Mouse (Mus musculus) hematopoietic stem cell, adult 5-6 weeks (primary cell): ENCODE results near the gene Olfr157. TPM values are rescaled to one million over a fixed set of nuclear protein-coding genes. Genes with fewer than 3 reads are reported as not detected.

Experiments
- ATAC-seq, 2 experiments: fragments of 125-278 bp in 1 of 2; replicated peaks in 1 of 2; 2 replicates each; pipeline ENCODE4 v1.8.0; 2016 to 2017; ENCODE audit warnings: inconsistent platforms in 2 of 2, mild to moderate bottlenecking in 2 of 2, moderate number of reproducible peaks in 2 of 2, low read depth in 1 of 2, moderate TSS enrichment in 1 of 2; ENCODE audit not compliant: low FRiP score in 2 of 2, poor library complexity in 2 of 2, severe bottlenecking in 2 of 2, insufficient read depth in 1 of 2, low TSS enrichment in 1 of 2
- total RNA-seq: library from RNA; stranded (forward); fragments of 172-1452, 232-1000 nt; gene quantifications from 2 replicates; pipeline ENCODE4 v1.2.3, GENCODE M21; 2017

Gene Olfr157
- total RNA-seq = not detected in 2 replicates

DNA sequence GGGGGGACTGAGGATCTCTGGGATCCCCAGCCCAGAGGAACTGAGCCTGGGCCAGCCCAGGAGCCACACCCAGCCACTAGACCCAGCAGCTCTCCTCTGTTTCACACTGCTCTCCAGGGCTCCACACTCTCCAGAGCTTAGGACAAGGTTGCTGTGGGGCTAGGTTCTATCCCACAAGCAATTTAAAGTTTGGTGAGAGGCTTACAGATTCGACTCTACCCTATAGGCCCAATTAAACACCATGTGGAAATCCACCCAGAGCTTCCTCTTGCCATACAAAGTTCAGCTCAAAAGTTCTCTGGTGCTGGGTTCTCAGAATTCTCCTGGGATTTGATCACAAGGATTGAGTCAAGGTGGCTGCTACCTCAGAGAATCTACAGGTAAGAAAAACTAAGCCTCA is at the start of gene Olfr157:
Gene Olfr157, minus strand, starts transcription at position 101 of the 400 bp plus-strand sequence.
- no peak for ATAC-seq

DNA sequence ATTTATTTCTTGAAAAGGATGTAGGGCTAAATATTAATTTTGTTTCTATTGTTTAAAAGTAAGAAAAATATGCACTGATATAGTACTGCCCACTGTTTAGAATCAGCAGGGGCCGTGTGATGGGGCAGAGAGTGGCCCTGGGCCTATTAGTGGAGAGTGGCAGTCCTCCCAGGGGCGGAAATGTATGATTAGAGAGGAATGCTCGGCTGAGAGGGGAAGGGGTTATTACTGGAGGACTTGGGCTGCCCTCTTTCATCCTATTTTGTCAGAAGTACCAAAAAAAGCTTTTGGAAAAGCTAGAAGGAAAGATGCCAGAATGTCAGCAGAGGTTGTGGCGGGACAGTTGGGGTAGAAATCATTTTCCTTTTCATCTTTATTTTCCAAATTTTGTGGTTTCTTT is 44.2 kb upstream of the Olfr157 start:
- no peak for ATAC-seq

DNA sequence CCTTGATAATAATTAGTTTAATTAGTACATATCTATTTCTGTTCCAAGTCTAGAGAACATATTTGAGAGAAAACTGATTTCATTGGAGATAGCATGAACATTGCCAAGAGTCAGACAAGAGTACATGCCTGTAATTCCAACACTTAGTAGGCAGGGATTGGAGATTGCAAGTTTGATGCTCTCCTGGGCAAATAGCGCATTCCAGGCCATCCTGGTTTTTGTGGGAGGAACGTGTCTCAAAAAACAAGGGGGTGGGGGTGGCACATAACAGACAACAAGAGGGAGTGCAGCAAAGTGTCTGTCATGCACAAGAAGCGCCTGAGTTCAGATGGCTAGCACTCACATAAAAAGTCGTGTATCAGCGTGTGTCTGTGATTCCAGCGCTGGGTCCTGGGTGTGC is 39.6 kb upstream of the Olfr157 start:
- no peak for ATAC-seq

DNA sequence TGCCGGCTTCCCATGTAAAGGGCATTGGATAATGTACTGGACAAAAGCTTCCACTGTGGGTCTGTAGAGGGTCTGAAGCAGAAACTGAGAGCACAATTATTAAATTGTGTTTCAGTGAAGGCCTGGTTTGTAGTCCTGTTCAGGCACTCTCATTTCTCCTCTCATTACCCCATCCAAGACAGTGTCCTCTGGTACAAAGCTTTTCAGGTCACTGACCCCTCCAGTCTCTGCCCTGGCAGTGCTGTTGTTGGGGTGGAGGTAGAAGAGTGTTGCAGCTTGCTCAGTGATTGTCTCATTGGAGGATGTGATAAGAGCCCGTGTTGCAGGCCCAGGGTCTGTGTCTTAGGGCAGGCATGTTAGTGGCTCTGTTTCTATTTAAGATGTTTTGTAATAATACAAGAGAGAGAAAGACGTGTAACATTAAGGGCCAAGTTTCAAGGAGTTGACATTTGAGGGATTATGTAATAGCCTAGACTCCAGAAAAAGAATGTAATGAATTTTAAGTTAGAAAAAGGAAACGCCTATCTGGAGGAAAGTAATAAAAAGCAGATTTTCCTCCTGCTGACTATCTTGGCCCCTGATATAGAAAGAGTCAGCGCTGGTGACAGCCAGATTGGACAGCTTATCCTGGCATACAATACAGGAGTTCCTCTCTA is 38.2 kb upstream of the Olfr157 start:
- ATAC-seq = no peak

DNA sequence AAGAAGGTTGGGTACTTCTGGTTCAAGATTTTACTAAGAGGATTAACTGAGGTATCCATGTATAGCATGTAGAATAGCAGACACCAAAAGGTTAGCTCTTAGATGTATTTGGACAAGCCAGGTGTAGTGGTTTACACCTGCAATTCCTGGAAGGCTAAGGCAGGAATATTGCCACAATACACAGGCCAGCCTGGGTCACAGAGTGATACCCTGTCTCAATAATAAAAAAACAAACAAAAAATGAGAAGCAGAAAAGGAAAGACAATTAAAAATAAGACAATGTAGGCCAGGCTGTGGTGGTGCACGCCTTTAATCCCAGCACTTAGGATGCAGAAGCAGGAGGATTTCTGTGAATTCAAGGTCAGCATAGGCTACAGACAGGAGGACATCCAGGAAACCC is 37.2 kb upstream of the Olfr157 start:
- no peak for ATAC-seq

DNA sequence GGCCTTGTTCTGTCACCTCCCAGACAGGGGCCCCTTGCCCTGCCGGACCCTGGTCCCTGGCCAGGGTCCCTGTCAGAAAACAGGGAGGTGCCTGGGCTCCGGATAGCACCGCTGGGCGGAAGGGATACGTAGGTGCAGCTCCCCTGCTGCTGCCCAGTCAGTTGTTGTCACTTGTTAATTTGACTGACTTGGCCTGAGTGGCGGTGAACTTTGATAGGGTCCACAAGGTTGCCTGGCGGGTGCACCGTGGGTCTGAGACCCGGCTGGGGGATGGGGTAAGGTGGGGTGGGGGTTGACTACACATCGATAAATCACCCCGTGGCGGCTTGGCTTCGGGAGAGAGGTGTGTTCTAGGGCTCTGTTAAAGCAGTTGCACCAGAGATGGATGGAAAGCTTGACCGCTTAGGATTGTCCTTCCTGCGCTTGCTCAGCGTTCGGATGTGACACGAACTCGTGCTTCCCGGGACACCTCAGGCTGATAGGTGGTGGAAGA is 36.0 kb upstream of the Olfr157 start:
- peak in 1 of 2 experiments; percentile 8; a peak in 1 of 4 replicates for ATAC-seq

DNA sequence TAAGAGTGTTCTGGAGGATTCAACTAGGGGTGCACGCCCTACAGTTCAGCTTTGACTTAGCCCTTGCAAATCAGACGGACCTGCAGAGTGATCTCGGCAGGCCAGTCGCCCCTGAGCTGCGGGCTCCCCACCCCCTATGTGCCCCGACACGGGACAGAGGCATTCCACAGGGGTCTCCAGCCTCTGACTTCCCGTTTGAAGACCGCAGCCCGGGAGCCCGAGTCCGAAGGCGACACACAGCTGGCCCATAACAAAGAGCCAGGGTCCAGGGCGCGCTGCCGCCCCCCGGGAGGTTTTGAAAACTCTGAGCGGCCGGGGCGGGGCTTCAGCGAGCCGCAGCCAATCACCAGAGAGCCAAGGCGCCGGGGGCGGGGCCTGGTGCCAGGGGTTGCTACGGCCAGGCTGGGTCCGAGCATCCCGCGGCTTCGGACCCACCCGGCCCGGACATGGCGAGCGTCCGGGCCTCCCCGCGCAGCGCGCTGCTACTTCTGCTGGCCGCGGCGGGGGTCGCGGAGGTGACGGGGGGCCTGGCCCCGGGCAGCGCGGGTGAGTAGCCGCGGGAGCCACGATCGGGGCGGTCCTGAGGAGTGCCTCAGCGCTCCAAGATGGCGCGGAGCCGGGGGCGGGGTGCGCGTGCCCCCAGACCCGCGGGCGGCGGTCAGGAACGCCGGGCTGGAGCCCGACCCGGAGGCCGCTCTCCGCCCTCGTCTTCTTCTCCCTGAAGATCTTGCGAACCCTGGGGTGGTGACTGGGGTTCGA is 35.3 kb upstream of the Olfr157 start, which contains the start of gene Reck:
Gene Reck, plus strand, starts transcription at position 371 of the 759 bp plus-strand sequence.
- peak; percentile 61 to 79 for ATAC-seq

DNA sequence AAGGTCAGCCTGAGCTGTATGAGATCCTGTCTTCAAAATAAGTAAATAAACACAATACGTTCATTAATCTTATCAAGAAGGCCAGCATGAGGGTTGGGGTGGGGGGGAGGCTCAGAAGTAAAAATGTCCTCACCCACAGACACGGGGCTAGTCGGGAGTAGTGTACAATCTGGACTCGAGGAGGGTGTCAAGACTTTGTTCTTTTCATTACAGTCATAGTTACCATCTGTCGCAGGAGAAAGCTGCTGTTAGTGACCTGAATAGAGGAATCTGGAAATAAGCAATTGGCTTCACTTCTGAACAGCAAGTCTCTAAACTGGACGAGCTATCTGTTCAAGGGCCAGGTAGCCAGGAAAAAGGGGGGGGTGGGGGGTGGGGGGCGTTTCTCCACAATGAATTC is 34.5 kb upstream of the Olfr157 start:
- no peak for ATAC-seq

DNA sequence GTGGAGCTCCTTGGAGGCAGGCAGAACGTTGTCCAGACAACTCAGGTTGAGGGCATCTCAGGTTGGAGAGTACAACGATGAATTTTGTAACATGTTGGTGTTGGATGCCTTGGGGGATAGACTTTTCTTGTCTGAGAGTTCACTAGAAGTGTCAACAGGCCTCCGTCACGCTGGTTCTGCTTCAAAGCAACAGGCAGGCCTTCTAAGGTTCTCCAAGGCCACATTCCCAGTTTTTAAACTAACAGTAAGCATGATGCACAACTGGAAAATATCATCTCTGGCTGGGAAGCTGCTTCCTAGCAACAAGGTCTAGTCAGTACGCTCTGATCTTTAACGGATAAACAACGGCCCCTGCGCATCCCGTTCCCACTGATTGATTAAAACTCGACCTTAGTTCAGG is 29.8 kb upstream of the Olfr157 start:
- ATAC-seq = no peak

DNA sequence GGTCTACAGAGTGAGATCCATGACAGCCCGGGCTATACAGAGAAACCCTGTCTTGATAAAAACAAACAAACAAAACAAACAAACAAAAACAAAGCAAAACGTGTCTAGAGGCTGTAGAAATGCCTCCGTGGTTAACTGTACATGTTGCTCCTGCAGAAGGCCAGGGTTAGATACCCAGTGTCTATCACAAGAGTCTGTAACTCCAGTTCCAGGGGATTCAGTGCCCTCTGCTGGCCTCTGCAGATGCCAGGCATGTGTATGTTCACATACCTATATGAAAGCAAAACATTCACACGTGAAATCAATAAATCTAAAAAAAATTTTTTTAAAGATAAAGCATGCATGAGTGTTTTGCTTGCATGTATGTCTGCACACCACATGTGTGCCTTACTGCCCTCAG is 23.3 kb upstream of the Olfr157 start:
- ATAC-seq = no peak

DNA sequence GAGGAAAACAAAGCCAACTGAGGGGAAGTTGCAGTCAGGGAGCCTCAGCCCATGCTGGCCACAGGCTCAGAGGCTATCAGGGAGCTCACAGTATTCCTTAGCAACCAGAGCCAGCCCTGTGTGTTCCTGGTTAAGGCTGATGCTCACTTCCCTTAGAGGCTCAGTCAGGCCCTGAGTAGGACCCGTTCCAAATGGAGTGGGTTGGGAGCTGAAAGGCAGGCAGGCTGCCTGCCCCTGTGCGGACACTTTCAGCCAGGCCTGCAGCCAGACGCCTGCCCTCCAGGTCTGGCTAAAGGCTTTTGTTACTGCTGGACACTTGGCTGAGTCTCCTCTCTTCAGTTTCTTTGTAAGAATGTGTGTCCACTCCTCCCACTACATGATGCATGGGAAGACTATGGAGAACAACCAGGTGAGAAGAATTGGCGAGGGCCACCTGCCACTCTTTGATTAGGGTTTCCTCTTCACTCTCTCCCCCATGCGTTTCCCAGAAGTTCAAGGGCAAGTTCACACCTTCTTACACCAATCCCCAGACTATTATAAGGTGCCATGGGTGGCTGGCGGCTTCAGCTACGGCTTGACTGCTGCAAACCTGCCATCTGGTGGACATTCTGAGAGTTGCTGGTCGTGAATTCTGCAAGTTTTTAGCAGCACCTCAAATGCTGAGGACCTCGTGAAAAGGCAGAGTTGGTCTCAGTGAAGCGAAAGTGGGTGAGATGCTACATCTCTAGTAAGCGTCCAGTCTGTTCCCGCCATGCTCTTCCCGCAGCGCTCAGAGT is 20.9 kb upstream of the Olfr157 start:
- ATAC-seq = peak; percentile 59 to 84

DNA sequence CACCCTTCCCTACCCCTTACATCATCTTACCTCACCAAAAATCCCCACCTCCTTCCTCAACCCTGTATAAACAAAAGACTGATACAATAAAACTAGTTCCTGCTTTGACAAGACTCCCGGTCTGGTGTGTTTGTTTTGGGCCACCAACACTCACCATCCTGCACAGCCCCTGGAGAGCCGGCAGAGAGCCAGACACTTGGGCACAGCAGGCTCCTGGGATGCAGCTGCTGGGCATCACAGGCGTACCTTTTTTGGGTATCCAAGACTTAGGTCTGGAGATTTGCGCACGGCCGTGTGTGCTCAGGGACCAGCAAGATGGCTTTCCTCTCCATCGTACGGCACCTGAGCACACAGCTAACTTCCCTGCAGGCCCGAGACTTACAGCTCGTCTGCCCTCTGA is 19.9 kb upstream of the Olfr157 start:
- no peak for ATAC-seq

DNA sequence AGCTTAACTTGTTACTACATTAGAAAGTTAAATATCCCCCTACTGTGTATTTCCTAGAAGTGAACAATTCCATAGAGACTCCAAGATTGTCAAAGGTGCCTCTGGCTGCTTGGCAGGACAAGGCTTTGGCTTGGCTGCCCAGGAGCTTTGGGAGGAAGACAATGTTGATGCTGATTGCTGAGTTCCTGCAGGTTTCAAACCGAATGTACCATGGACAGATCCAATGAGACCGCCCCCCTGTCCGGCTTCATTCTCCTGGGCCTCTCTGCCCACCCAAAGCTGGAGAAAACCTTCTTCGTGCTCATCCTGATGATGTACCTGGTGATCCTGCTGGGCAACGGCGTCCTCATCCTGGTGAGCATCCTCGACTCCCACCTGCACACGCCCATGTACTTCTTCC is 14.1 kb upstream of the Olfr157 start:
- ATAC-seq = no peak

DNA sequence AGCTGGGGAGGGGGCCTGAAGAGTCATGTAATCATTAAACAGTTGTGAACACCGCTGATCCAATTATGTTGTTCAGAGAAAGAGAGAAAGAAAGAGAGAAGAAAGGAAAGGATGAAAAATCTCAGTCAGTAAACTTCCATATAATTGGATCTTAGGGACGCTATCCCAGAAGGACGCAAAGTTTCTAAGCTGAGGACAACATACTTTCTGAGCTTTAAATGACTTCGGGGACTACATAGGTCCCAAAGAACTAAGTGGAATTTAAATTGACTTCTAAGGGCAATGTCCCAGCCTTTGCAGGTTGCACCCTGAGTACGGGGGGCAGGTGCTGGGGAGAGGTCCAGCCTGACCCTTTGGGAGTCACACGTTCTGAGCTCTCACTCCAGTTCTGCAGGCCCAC is 11.3 kb upstream of the Olfr157 start, which contains the start of gene Olfr155:
Gene Olfr155, plus strand, starts transcription at position 301 of the 400 bp plus-strand sequence.
- no peak for ATAC-seq

DNA sequence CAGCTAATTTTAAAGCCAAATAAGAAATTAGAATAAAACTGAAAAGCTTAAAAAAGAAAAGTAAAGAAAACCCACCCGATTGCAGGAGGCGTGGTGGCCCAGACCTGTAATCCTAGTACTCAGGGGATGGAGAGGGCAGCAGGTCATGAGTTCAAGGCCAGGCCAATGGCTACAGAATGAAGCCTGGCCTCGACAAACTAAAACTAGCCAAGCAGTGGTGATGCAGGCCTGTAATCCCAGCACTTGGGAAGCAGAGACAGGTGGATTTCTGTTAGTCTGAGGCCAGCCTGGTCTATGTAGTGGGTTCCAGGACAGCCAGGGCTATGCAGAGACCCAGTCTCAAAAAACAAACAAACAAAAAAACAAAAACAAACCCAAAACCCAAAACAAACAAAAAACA is 1.7 kb downstream of the Olfr157 start:
- ATAC-seq = no peak

DNA sequence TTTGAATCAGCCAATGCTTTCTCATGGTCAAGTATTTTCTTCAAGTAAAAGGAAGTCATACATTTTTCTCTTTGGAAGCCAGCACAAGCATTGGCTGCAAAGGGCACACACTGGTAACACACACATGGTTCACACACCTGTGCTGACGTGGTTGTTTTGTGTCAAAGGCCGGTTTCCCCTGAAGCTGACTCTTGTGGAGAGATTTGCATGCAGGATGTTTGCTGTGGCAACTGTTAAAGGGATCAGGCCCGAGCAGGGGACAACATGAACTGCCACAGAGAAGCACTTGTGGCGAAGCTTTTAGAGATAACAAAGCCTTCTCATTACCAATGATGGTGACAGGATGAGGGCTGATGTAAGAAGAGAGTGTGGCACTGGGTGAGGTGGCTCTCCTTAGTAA is 5.3 kb downstream of the Olfr157 start:
- ATAC-seq = no peak

DNA sequence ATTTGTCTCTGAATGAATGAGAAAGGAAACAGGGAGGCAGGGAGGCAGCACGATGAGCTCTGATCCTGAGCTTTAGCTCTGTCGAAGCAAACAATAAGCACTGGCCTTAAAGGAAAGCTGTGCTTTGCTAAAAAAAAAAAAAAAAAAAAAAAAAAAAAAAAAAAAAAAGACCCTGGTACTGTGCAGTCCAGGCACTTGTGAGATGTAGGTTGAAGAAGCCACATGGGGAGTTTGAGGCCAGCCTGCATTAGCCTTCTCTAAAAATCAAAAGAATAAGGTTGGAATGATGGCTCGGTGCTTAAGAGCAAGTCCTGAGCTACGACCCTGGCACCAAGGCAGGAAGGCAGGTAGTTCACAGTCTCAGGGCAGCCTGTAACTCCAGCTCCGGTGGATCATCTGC is 6.2 kb downstream of the Olfr157 start:
- no peak for ATAC-seq

DNA sequence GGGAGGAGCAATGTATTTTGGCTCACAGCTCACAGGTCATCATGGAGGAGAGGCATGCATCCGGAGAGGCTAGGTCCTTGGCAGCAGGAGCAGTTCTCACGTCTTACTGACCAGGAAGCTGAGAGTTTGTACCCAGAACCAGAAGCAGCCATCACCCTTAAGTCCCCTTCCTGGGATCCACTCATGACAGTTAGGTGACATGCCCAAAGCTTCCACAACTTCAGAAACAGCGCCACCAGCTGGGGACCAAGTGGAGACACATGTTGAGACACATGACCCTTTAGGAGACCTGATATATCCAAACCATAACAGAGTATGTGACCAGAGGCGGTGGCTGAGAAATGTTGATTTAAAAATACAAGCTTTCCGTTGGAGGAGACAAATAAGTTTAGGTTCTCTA is 8.0 kb downstream of the Olfr157 start:
- no peak for ATAC-seq
